Mouse (Mus musculus): Measurements from ENCODE around the gene Tjap1. TPM values are rescaled to one million over a fixed set of nuclear protein-coding genes. Genes with fewer than 3 reads are reported as not detected.

The Tjap1 gene
- polyA plus RNA-seq, 1 experiment from 2014 or later = 53.1 TPM

GRCm38 (mm10) chr17:46296601-46297000 is 13.8 kb upstream of the Tjap1 start:
- no peak overlapping the region for H3K9ac ChIP-seq (ENCODE audit: low read length)
- peaks cover 43% of the 10 kb centered on the region for H3K27me3 ChIP-seq (ENCODE audit: control insufficient read depth, insufficient read depth, low read length)
- DNase-seq (ENCODE audit: low spot score) = no peak
- H3K4me2 ChIP-seq (ENCODE audit: low read depth, severe bottlenecking) = no peak overlapping the region
- no peaks in the 10 kb centered on the region for H3K36me3 ChIP-seq (ENCODE audit: control insufficient read depth, insufficient read depth, low read length)
- no peak overlapping the region for H3K27ac ChIP-seq (replicated peaks; ENCODE audit: low read depth, low read length)
- WGBS = 51% methylated on average over 6 of the region's 6 CpGs
- peaks cover 9% of the 10 kb centered on the region; the same call in 1 of the 2 replicates for H3K4me1 ChIP-seq (ENCODE audit: control insufficient read depth, insufficient read depth, low read length)
- no peaks in the 10 kb centered on the region for H3K9me3 ChIP-seq (ENCODE audit: control insufficient read depth, low read length)
- no peak for ATAC-seq (ENCODE audit: insufficient number of reproducible peaks, low FRiP score, low TSS enrichment, low read depth)
- no peak overlapping the region for H3K4me3 ChIP-seq (ENCODE audit: low read depth, low read length)

GRCm38 (mm10) chr17:46287678-46288095 is 4.9 kb upstream of the Tjap1 start:
- Histone ChIP-seq H3K36me3 (ENCODE audit: control insufficient read depth, insufficient read depth, low read length) (no peaks in the 10 kb centered on the region), H3K9ac (ENCODE audit: low read length) (peak overlapping the region; percentile 17; the same call in 1 of the 2 replicates), H3K4me1 (ENCODE audit: control insufficient read depth, insufficient read depth, low read length) (peaks cover 2% of the 10 kb centered on the region; the same call in 1 of the 2 replicates), H3K4me3 (ENCODE audit: low read depth, low read length) (no peak overlapping the region), H3K27me3 (ENCODE audit: control insufficient read depth, insufficient read depth, low read length) (no peaks in the 10 kb centered on the region), H3K4me2 (ENCODE audit: low read depth, severe bottlenecking) (no peak overlapping the region), H3K27ac (replicated peaks; ENCODE audit: low read depth, low read length) (peak overlapping the region; percentile 42; the same call in 1 of the 2 replicates), H3K9me3 (ENCODE audit: control insufficient read depth, low read length) (no peaks in the 10 kb centered on the region)
- DNase-seq (ENCODE audit: low spot score) = peak; percentile 47
- WGBS = 55% methylated on average over 11 of the region's 11 CpGs
- ATAC-seq (ENCODE audit: insufficient number of reproducible peaks, low FRiP score, low TSS enrichment, low read depth) = no peak

GRCm38 (mm10) chr17:46285407-46285806 is 2.6 kb upstream of the Tjap1 start:
- Histone ChIP-seq H3K27ac (replicated peaks; ENCODE audit: low read depth, low read length) (no peak overlapping the region), H3K36me3 (ENCODE audit: control insufficient read depth, insufficient read depth, low read length) (no peaks in the 10 kb centered on the region), H3K9ac (ENCODE audit: low read length) (no peak overlapping the region), H3K4me3 (ENCODE audit: low read depth, low read length) (no peak overlapping the region), H3K4me1 (ENCODE audit: control insufficient read depth, insufficient read depth, low read length) (peaks cover 16% of the 10 kb centered on the region), H3K9me3 (ENCODE audit: control insufficient read depth, low read length) (no peaks in the 10 kb centered on the region), H3K4me2 (ENCODE audit: low read depth, severe bottlenecking) (no peak overlapping the region), H3K27me3 (ENCODE audit: control insufficient read depth, insufficient read depth, low read length) (no peaks in the 10 kb centered on the region)
- 73% methylated on average over 6 of the region's 6 CpGs for WGBS
- no peak for DNase-seq (ENCODE audit: low spot score)
- no peak for ATAC-seq (ENCODE audit: insufficient number of reproducible peaks, low FRiP score, low TSS enrichment, low read depth)

- WGBS = 44% methylated on average over 7 of the region's 7 CpGs
- ATAC-seq (ENCODE audit: insufficient number of reproducible peaks, low FRiP score, low TSS enrichment, low read depth) = no peak
- H3K9ac ChIP-seq (ENCODE audit: low read length) = no peak overlapping the region
- H3K4me1 ChIP-seq (ENCODE audit: control insufficient read depth, insufficient read depth, low read length) = peaks cover 16% of the 10 kb centered on the region
- 0 out of 2 replicates have a peak, but pooled peaks cover 3% of the 10 kb centered on the region for H3K36me3 ChIP-seq (ENCODE audit: control insufficient read depth, insufficient read depth, low read length)
- no peaks in the 10 kb centered on the region for H3K9me3 ChIP-seq (ENCODE audit: control insufficient read depth, low read length)
- H3K4me3 ChIP-seq (ENCODE audit: low read depth, low read length) = no peak overlapping the region
- H3K27me3 ChIP-seq (ENCODE audit: control insufficient read depth, insufficient read depth, low read length) = no peaks in the 10 kb centered on the region
- no peak overlapping the region for H3K4me2 ChIP-seq (ENCODE audit: low read depth, severe bottlenecking)
- DNase-seq (ENCODE audit: low spot score) = no peak
- H3K27ac ChIP-seq (replicated peaks; ENCODE audit: low read depth, low read length) = no peak overlapping the region
These were observed 1.8 kb upstream of the Tjap1 start for GRCm38 (mm10) chr17:46284653-46285052.

- H3K4me2 ChIP-seq (ENCODE audit: low read depth, severe bottlenecking) = no peak overlapping the region
- no peaks in the 10 kb centered on the region for H3K9me3 ChIP-seq (ENCODE audit: control insufficient read depth, low read length)
- no peak overlapping the region for H3K9ac ChIP-seq (ENCODE audit: low read length)
- peaks cover 3% of the 10 kb centered on the region; the same call in 1 of the 2 replicates for H3K36me3 ChIP-seq (ENCODE audit: control insufficient read depth, insufficient read depth, low read length)
- H3K27me3 ChIP-seq (ENCODE audit: control insufficient read depth, insufficient read depth, low read length) = no peaks in the 10 kb centered on the region
- H3K4me1 ChIP-seq (ENCODE audit: control insufficient read depth, insufficient read depth, low read length) = peaks cover 16% of the 10 kb centered on the region
- WGBS = 89% methylated on average over 8 of the region's 8 CpGs
- DNase-seq (ENCODE audit: low spot score) (no peak), ATAC-seq (ENCODE audit: insufficient number of reproducible peaks, low FRiP score, low TSS enrichment, low read depth) (no peak)
- no peak overlapping the region for H3K4me3 ChIP-seq (ENCODE audit: low read depth, low read length)
- H3K27ac ChIP-seq (replicated peaks; ENCODE audit: low read depth, low read length) = no peak overlapping the region
These were observed 1.1 kb upstream of the Tjap1 start for GRCm38 (mm10) chr17:46283911-46284310.

GRCm38 (mm10) chr17:46283140-46283539 is 314 bp upstream of the Tjap1 start:
- peak overlapping the region; percentile 90; the same call in 1 of the 2 replicates for H3K27ac ChIP-seq (replicated peaks; ENCODE audit: low read depth, low read length)
- peak overlapping the region; percentile 93; the same call in 1 of the 2 replicates for H3K4me2 ChIP-seq (ENCODE audit: low read depth, severe bottlenecking)
- ATAC-seq (ENCODE audit: insufficient number of reproducible peaks, low FRiP score, low TSS enrichment, low read depth) (peak; percentile 6; the same call in 1 of the 2 replicates), DNase-seq (ENCODE audit: low spot score) (no peak)
- 26% methylated on average over 9 of the region's 9 CpGs for WGBS
- H3K4me3 ChIP-seq (ENCODE audit: low read depth, low read length) = peak overlapping the region; percentile 74
- H3K36me3 ChIP-seq (ENCODE audit: control insufficient read depth, insufficient read depth, low read length) = peaks cover 5% of the 10 kb centered on the region; the same call in 1 of the 2 replicates
- no peaks in the 10 kb centered on the region for H3K27me3 ChIP-seq (ENCODE audit: control insufficient read depth, insufficient read depth, low read length)
- no peaks in the 10 kb centered on the region for H3K9me3 ChIP-seq (ENCODE audit: control insufficient read depth, low read length)
- H3K9ac ChIP-seq (ENCODE audit: low read length) = no peak overlapping the region; the same call in none of the 2 replicates
- H3K4me1 ChIP-seq (ENCODE audit: control insufficient read depth, insufficient read depth, low read length) = peaks cover 16% of the 10 kb centered on the region

- Histone ChIP-seq H3K27me3 (ENCODE audit: control insufficient read depth, insufficient read depth, low read length) (no peaks in the 10 kb centered on the region), H3K4me3 (ENCODE audit: low read depth, low read length) (no peak overlapping the region), H3K9me3 (ENCODE audit: control insufficient read depth, low read length) (no peaks in the 10 kb centered on the region), H3K4me1 (ENCODE audit: control insufficient read depth, insufficient read depth, low read length) (peaks cover 22% of the 10 kb centered on the region), H3K36me3 (ENCODE audit: control insufficient read depth, insufficient read depth, low read length) (peaks cover 10% of the 10 kb centered on the region; the same call in 1 of the 2 replicates), H3K4me2 (ENCODE audit: low read depth, severe bottlenecking) (no peak overlapping the region), H3K27ac (replicated peaks; ENCODE audit: low read depth, low read length) (peak overlapping the region; percentile 50), H3K9ac (ENCODE audit: low read length) (peak overlapping the region; percentile 9; the same call in 1 of the 2 replicates)
- 71% methylated on average over 12 of the region's 12 CpGs for WGBS
- DNase-seq (ENCODE audit: low spot score) (no peak), ATAC-seq (ENCODE audit: insufficient number of reproducible peaks, low FRiP score, low TSS enrichment, low read depth) (no peak)
These were observed 4.6 kb downstream of the Tjap1 start for GRCm38 (mm10) chr17:46278011-46278765.

- Histone ChIP-seq H3K4me2 (ENCODE audit: low read depth, severe bottlenecking) (no peak overlapping the region), H3K9me3 (ENCODE audit: control insufficient read depth, low read length) (no peaks in the 10 kb centered on the region), H3K4me1 (ENCODE audit: control insufficient read depth, insufficient read depth, low read length) (peaks cover 22% of the 10 kb centered on the region), H3K36me3 (ENCODE audit: control insufficient read depth, insufficient read depth, low read length) (peaks cover 13% of the 10 kb centered on the region; the same call in 1 of the 2 replicates), H3K4me3 (ENCODE audit: low read depth, low read length) (no peak overlapping the region), H3K27ac (replicated peaks; ENCODE audit: low read depth, low read length) (no peak overlapping the region), H3K27me3 (ENCODE audit: control insufficient read depth, insufficient read depth, low read length) (no peaks in the 10 kb centered on the region), H3K9ac (ENCODE audit: low read length) (no peak overlapping the region)
- no peak for ATAC-seq (ENCODE audit: insufficient number of reproducible peaks, low FRiP score, low TSS enrichment, low read depth)
- 17% methylated on average over 4 of the region's 4 CpGs for WGBS
- DNase-seq (ENCODE audit: low spot score) = peak; percentile 50
These were observed 5.2 kb downstream of the Tjap1 start for GRCm38 (mm10) chr17:46277586-46277985.
